In genomic region chr14:106593980-106594379, GRCm38 (mm10) we compare ENCODE assay signal across 18 mouse cellular contexts.
"Had no signal": no experiment of that assay in that cellular context is flagged by ENCODE, and none has a peak within 500 bp of the region (broad histone marks: within the 10 kb centered on the region; RNA-seq: fewer than 3 reads in every experiment).

No protein-coding gene starts in this region.

- H3K9ac ChIP-seq: limb, embryonic 15.5 days; liver, embryonic 12.5 days; liver, embryonic 14.5 days; midbrain, embryonic 12.5 days; neural tube, embryonic 13.5 days; neural tube, embryonic 15.5 days had no signal

- H3K4me3 ChIP-seq: limb, embryonic 15.5 days; liver, embryonic 12.5 days; midbrain, embryonic 10.5 days; midbrain, embryonic 12.5 days; myocyte; neural tube, embryonic 13.5 days; neural tube, embryonic 15.5 days had no signal

- H3K27me3 ChIP-seq: limb, embryonic 15.5 days; liver, embryonic 12.5 days; midbrain, embryonic 12.5 days; neural tube, embryonic 13.5 days; neural tube, embryonic 15.5 days had no signal

- H3K36me3 ChIP-seq: limb, embryonic 15.5 days; liver, embryonic 12.5 days; midbrain, embryonic 10.5 days; midbrain, embryonic 12.5 days; neural tube, embryonic 13.5 days; neural tube, embryonic 15.5 days had no signal

- ATAC-seq: liver, embryonic 12.5 days; midbrain, embryonic 16.5 days had no signal

- DNase-seq: midbrain, embryonic 14.5 days; retina, postnatal 1 day; right cerebral cortex, adult 18-20 months; right cerebral cortex, postnatal 25 days; right cerebral cortex, postnatal 4 days; spleen, adult 18-20 months; thymus, adult 18-20 months; thymus, postnatal 14 days; thymus, postnatal 36 days had no signal

- H3K27ac ChIP-seq: limb, embryonic 15.5 days; liver, embryonic 12.5 days; liver, embryonic 14.5 days; midbrain, embryonic 10.5 days; midbrain, embryonic 12.5 days; neural tube, embryonic 13.5 days; neural tube, embryonic 15.5 days had no signal

- H3K4me2 ChIP-seq: limb, embryonic 15.5 days; liver, embryonic 12.5 days; midbrain, embryonic 12.5 days; neural tube, embryonic 13.5 days; neural tube, embryonic 15.5 days had no signal

- H3K4me1 ChIP-seq: limb, embryonic 15.5 days; liver, embryonic 12.5 days; midbrain, embryonic 10.5 days; midbrain, embryonic 12.5 days; neural tube, embryonic 13.5 days; neural tube, embryonic 15.5 days had no signal

- H3K9me3 ChIP-seq: limb, embryonic 15.5 days; liver, embryonic 12.5 days; midbrain, embryonic 10.5 days; midbrain, embryonic 12.5 days; neural tube, embryonic 13.5 days; neural tube, embryonic 15.5 days had no signal
